Mouse (Mus musculus) right cerebral cortex, adult 18-20 months (tissue): Measurements from ENCODE around the gene Snx9.
A peak's percentile ranks its signal among the peaks of the same experiment; 100 is the strongest.

ENCODE experiments used
- DNase-seq: peaks from one replicate; pipeline ENCODE4 v3.0.0; 2022; ENCODE audit warnings: mixed read lengths

Snx9 gene

GRCm38 (mm10) chr17:5934554-5935324 is 93.6 kb downstream of the Snx9 start:
- DNase-seq, result peak; percentile 72

GRCm38 (mm10) chr17:5935680-5936079 is 94.6 kb downstream of the Snx9 start:
- DNase-seq, result no peak

- DNase-seq, result no peak
Observed at GRCm38 (mm10) chr17:5936276-5936675, 95.1 kb downstream of the Snx9 start.

- no peak for DNase-seq
Observed at GRCm38 (mm10) chr17:5937441-5937840, 96.3 kb downstream of the Snx9 start.

- no peak for DNase-seq
Observed at GRCm38 (mm10) chr17:5939871-5940270, 98.7 kb downstream of the Snx9 start.

GRCm38 (mm10) chr17:5940792-5941191 is 99.7 kb downstream of the Snx9 start:
- DNase-seq, result peak; percentile 70

- DNase-seq, result peak; percentile 39
Observed at GRCm38 (mm10) chr17:5941230-5942043, 100.3 kb downstream of the Snx9 start, which contains the start of gene Synj2. Synj2 (plus strand) TSS chr17:5941280.

GRCm38 (mm10) chr17:5942156-5942555 is 101.0 kb downstream of the Snx9 start:
- DNase-seq, result no peak

GRCm38 (mm10) chr17:5943053-5943452 is 101.9 kb downstream of the Snx9 start:
- DNase-seq, result no peak

GRCm38 (mm10) chr17:5947039-5947438 is 105.9 kb downstream of the Snx9 start:
- no peak for DNase-seq

- no peak for DNase-seq
Observed at GRCm38 (mm10) chr17:5952455-5952854, 111.3 kb downstream of the Snx9 start.

GRCm38 (mm10) chr17:5956350-5957000 is 115.3 kb downstream of the Snx9 start:
- DNase-seq, result no peak

- DNase-seq, result no peak
Observed at GRCm38 (mm10) chr17:5957097-5957496, 116.0 kb downstream of the Snx9 start.

- no peak for DNase-seq
Observed at GRCm38 (mm10) chr17:5958229-5958628, 117.1 kb downstream of the Snx9 start.

GRCm38 (mm10) chr17:5958636-5959035 is 117.5 kb downstream of the Snx9 start:
- DNase-seq, result no peak

- no peak for DNase-seq
Observed at GRCm38 (mm10) chr17:5959096-5959495, 118.0 kb downstream of the Snx9 start.

GRCm38 (mm10) chr17:5959802-5960201 is 118.7 kb downstream of the Snx9 start:
- no peak for DNase-seq

- DNase-seq, result no peak
Observed at GRCm38 (mm10) chr17:5963766-5964165, 122.6 kb downstream of the Snx9 start.

GRCm38 (mm10) chr17:5965084-5965781 is 124.1 kb downstream of the Snx9 start:
- DNase-seq, result no peak

- no peak for DNase-seq
Observed at GRCm38 (mm10) chr17:5966706-5967105, 125.6 kb downstream of the Snx9 start.

GRCm38 (mm10) chr17:5968562-5968961 is 127.4 kb downstream of the Snx9 start:
- no peak for DNase-seq

GRCm38 (mm10) chr17:5969246-5969645 is 128.1 kb downstream of the Snx9 start:
- DNase-seq, result no peak

- DNase-seq, result no peak
Observed at GRCm38 (mm10) chr17:5970298-5970821, 129.2 kb downstream of the Snx9 start.
